Mouse (Mus musculus) adrenal gland, postnatal 14 days (tissue): ENCODE data around the gene Akap13. TPM values are rescaled to one million over a fixed set of nuclear protein-coding genes. Genes with fewer than 3 reads are reported as not detected.
A peak's percentile ranks its signal among the peaks of the same experiment; 100 is the strongest.

Experiments used
- DNase-seq: peaks from one replicate; pipeline ENCODE4 v3.0.0; 2021; ENCODE audit warnings: mixed read lengths
- microRNA-seq, 2 experiments: library from miRNA; unstranded; fragments of <30 nt; microRNA quantifications; one replicate each; pipeline ENCODE4 v1.2.0; 2021
- total RNA-seq: library from RNA; stranded (reverse); gene quantifications from 2 replicates; pipeline ENCODE4 v1.2.3, GENCODE M21; 2021

Akap13 gene
- total RNA-seq, 1 experiment from 2014 or later, result 64.0 TPM

- peak; percentile 18 for DNase-seq
These were observed 341.1 kb downstream of the Akap13 start for GRCm38 (mm10) chr7:75796474-75796873.

DNA sequence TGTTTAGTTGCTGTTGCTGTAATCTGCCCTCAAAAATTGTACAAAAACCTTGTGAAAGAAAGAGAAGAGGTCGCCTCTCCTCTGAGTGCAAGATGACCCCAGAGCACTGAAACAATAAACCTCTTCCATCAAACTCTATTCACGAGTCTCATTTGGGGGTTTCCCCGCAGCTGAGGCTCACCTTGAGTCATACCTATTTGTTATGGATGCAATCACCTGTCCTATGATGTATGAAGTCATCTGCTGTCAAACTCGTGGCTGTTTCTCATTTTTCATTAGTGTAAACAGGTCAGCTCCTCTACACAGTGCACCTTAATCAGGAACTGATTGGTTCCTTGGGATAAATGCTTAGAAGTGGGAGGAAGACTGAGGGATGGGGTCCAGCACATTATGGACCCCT lies 345.2 kb downstream of the Akap13 start:
- no peak for DNase-seq

DNA sequence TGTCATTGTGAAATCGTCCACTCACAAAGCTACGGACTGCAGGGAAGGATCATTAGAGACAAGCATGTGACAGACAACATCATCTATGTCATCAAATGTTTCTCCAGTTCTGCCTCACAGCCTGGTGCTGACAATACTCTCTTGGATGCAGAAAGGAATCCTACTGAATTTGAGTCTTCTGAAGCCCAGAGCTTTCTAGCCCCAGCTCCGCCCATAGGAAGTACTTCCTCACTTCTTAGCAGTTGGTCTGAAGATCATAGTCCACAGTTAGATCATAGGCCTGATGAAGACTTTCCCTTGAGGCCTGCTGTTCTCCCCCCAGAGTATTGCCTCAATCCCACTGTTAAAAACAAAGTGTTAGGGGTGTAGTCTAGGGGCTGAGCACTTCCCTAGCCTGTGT lies 345.7 kb downstream of the Akap13 start:
- DNase-seq, result no peak

GRCm38 (mm10) chr7:75801621-75802358 lies 346.5 kb downstream of the Akap13 start:
- DNase-seq, result no peak

DNA sequence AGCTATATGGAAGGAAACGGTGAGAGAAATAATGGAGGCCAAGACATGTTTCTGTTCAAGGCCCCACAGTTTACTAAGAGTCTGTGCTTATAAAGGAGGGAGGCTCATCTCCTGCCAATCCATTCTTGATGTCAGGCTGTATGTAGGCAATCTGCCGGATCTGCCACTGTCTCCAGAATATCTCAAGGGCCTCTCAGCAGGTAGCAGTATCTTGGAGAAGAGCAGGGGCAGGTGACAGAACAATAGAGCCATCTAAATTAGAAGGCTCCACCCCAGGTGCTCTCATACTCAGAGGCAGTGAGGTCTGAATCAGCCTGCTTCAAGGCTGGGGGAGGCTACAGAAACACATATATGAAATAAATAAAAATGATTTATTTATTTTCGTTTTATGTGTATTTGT lies 347.6 kb downstream of the Akap13 start:
- DNase-seq, result no peak

Small RNAs within 50 kb of the gene (microRNA-seq; reads per million reads assigned to microRNA genes)
- 0 reads per million in 2 experiments for gene Gm23251

Other genes starting within 250 kb of the Akap13 start
- 0.45 and 0.67 TPM in 2 replicates for gene Sv2b, start 146.3 kb upstream of the Akap13 start, total RNA-seq